Mouse (Mus musculus) cerebellum, postnatal 36 days (tissue): ENCODE data around the gene Usp53.

Experiments used
- DNase-seq, 2 experiments: peaks; one replicate each; pipeline ENCODE4 v3.0.0; 2021 to 2022; ENCODE audit warnings: mixed read lengths in 2 of 2

The Usp53 gene

DNA sequence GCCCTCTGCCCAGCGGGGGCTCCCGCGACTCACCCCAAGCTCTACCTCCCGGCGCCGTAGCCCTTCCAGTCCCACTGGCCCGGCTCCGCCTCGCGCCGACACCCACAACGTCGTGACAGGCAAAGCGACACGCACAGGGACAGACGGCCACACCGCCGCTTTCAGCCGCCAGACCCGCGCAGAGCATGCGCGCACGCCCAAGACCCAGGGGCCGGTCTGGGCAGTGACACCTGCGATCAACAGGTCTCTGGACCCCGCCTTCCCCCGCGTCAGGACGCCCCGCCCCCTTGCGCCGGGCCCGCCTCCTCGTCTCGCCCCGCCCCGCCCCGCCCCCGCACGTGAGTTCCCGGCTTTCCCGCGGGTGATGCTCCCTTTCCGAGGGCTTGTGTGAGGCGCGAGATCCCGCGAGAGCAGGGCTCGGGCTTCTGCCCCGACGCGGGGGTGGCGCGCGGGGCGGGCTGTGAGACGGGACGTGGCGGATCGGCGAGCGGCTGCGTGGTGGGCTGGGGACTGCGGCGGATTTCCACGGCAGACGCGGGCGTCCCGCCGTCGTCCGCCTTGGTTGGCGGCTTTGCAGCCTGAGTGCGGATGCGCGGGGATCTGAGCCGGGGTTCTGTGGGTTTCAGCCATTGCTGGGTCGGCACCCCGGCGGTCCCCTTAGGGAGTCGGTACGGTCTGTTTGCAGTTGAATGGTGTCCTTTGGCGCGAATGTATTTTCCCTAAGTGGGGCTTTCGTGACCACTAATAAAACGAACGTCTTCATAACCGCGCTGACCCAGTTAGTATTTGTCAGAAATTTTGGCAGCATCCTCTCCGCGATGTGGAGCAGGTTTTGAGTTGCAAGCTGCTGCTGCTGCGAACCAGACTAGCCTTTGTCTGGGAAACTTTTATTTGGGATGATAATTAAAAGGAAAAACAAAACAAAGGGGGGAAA is at the start of gene Usp53:
Usp53 (minus strand) TSS at position 262 of the 934 bp plus-strand sequence.
- DNase-seq, result peak; percentile 95 to 98

DNA sequence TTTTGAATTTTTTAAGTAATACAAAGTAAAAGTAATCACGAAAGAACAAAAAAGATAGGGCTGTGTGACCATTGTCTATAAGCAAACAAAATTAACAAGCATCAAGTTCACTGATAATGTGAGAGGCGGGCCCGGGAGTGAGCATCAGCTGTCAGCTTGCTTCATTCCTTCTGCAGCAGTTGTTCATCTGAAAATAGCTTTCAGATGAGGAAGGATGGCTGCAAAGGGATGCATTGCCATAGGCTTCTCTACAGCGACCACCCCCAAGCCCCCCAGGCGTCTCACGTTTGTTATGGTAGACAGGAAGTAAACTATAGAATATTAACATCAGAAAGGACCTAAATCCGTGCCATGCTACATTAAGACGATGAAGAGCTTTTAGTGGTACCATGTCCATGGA is 49.5 kb upstream of the Usp53 start:
- no peak for DNase-seq

DNA sequence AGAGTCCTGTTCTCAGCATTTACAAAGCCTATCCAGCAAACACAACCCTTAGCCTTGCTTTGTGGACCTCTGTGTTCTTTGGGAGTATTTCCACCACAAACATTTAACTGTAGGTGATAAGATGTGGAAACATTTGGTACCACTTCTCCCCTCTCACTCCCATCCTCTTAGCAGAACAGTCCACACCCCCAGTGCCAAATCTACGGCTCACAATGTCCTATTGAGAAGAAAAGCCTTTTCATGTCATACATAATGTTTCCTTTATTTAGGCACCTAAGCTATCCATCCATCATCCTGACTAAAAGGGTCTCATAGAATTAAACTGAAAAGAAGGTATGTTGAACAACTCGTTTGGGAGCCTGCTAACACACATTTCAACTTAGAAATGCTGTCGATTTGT is 41.3 kb upstream of the Usp53 start:
- no peak for DNase-seq

DNA sequence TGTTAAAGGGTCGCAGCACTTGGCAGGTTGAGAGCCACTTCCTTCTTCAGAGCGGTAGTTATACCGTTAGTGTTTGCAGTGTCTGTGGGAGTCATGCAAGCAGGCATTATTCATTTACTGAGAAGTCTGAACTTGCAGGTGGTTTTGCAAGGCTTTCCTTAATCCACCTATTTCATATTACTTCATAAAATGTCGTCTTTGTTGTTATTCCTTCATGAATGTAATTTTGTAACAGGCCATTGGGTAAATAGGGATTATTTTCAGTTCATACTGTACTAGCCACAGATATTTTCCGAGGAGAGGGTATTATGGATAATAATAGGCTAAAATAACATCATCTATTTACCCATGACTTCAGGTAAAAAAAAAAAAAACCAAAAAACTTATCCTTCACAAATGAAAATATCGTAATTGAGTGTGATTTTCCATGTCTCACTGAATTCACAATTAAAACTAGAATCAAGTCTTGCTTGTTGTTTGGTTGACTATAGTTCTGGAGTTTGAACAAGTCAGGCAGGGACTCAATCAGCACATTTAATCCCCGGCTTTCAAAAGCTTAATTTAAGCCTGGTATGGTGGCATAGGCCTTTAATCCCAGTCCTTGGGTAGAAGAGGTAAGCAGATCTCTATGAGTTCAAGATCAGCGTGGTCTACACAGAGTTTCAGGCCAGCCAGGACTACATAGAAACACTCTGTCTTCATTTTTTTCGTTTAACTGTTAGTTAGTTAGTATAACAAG is 40.4 kb upstream of the Usp53 start:
- DNase-seq, result no peak

DNA sequence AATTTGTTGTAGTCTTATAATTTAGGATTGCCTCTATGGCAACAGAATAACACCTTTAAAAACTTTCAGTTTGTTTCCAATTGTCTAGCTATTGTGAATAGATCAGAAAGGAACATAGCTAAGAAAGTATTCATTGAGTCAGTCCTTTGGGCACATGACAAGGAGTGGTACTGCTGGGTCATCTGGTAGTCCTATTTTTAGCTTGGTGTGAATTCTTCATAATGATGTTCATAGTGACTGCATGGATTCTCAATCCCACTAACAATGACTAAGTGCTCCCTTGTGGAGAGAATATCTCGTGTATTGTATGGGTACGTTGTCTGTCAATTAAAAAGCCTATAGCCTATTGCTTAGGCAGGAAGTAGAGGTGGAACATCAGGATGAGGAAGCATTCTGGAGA is 34.5 kb upstream of the Usp53 start:
- DNase-seq, result no peak

DNA sequence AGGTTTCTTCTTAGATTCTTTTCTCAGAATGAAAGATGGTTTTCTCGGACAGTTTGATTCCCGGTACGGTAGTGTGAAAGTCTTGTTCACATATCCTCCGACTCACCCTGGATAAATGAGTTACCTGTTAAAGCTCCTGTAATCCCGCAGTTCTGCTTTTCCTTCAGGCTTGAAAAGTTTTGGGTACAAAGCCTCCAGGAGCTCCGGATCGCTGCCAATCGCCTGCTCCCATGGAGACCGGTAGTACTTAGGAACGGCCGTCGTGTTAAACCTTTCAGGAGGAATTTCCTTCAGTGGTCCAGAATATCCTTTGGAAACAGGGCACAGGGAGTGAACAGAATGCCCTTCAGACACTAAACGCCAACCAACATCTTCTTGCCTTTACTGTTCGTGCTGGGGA is 29.2 kb upstream of the Usp53 start:
- no peak for DNase-seq

DNA sequence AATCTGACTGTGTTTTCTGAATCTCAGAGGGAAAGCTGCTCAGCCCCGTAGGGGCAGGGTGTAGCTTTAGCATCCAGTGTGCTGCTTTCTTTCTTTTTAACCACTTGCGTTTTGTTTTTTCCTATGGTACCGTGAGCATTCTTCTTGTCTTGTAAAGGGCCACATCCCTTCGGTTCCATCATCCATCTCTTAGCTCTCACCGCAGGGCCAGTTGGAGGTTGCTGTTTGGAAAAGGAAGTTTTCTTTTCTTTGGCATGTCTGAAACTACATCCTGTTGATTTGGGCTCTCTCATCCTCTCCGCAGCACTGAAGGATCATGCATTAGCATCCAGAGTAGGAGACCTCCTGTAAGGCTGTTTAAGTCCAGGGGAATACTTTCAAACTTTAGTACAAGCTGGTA is 25.1 kb upstream of the Usp53 start:
- no peak for DNase-seq

DNA sequence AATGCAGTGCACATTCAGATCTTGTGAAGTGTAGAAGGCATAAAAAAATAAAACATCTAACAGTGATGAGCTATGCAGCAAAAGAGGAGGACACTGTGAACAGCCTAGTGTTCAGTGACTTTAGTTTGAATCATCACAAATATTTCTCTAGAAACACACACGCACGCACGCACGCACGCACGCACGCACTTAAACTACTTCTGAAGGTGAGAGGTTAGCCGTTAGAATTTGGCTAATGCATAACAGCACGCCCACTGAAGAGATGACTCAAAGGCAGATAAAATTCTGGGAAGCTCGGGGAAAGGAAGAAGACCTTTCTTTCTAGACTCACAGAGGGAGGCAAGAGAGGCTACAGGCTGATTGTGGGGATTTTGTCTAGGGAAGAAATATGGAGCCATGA is 23.1 kb upstream of the Usp53 start:
- no peak for DNase-seq

DNA sequence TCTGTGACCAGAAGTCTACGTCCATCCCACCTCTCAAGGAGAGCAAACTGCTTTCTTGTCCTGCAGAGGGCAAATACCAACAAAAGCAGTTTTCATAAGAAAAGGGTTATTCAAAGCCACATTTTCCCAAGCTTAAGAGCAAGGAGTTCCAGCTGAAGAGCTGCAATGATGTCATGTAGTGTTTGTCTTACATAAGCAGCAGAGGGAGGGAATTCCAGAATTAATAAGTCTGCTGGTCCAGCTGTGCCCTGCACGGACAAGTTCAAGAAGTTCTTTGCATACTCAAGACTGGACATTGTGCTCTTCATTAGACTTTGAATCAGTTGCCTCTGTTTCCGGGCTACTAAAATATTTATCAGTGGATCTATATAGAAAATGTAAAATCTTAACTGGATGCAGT is 16.7 kb upstream of the Usp53 start:
- no peak for DNase-seq

DNA sequence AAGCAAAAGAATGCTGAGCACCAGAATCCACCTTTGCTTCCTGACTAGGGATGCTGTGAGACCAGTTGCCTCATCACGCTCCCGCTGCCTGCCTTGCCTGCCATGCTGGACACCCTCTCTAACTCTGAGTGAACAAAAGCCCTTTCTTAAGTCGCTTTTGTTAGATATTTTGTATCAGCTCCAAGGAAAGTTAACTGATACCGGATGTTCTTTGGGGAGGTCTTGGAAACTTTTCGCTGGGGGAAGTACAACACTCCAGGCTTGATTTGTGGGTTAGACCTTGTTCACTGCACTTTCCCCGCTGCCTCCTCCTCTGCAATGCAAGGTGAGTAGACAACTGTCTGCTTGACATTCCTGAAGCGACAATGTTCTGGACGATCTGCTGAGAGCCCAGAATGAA is 14.2 kb upstream of the Usp53 start:
- DNase-seq, result no peak

DNA sequence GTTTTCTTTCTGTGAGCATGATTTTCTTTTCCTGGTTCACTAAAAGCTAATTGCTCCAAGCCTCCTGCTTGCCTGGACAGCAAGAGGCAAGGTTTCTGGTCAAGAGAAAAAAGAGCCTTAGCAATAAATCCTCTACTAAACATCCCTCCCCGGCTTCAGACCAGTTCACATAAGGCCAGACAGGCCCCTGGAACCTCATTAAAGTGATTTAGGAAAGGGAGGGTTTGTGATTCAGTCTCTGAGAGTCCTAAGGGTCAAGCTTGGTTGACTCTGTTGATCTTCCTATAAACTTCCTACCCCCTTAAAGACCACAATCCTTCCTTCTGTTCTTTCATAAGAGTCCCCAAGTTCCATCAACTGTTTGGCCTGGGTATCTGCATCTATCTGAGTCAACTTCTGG is 12.7 kb upstream of the Usp53 start:
- no peak for DNase-seq

DNA sequence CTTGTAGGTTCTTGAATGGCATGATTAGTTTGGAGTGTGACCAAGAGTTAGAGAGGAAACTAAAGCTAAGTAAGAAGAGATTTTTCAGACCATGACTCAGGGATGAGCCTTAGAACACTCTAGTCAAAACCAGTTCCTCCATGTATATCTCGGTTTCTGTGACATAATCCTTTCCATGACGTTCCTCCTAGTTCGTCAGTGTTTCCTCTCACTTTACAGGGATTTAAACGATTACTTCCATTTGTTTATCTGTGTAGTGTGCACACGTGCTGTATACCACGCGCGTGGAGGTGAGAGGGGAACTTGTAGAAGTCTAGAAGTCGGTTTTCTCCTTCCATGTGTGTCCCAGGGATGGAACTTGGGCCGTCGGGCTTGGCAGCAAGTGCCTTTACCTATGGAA is 2.6 kb upstream of the Usp53 start:
- no peak for DNase-seq

DNA sequence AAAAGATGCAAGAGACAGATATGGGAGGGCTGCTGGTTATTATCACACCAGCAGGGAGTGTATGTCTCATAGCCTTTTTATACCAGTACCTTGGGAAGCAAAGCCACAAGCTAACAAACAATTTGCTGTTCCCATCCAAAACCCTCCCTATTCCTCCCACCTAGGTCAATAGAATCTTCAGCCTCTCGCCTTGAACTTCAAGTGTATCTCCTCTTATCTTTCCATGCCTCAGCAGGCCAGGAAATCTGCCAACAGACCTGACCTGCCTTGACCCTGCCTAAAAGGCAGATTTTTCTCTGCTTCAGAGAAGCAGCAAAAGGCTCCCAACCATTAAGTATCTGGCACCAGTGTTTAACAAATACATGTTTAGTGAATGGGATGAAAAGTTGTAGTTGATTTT is 2.1 kb upstream of the Usp53 start:
- DNase-seq, result no peak

DNA sequence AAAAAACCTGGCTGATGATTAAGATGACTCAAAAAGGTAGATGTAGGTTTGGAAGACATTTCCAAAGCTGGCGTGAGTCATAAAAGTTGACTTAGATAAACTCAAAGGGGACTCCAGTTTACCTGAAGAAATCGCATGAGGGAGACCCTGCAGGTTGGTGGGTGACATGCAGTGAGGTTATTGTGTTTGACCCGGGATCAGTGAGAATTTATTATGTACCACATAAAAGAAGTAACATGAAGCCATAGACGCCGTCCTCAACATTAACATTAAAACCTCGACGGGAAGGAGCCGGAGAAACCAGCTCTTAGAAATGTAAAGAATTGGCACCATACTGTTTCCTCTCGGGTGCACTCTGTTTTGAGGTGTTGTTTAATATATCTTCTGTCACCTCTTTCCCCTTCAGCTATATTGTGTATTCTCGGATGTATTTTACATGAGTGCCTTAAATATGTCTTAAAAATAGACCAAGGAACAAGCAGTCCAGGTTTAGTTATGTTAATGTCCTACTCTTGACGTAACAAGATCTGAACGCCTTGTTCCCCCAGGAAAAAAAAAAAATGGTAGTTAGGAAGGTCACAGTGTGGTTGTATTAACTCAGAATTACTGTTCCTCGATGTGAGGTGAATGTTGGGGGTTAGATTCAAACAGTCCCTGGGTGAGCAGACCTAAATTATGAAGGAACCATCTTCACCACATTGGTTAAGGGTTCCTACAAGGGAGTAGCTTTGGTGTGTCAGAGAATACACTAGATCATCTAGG is 1.1 kb upstream of the Usp53 start:
- no peak for DNase-seq

DNA sequence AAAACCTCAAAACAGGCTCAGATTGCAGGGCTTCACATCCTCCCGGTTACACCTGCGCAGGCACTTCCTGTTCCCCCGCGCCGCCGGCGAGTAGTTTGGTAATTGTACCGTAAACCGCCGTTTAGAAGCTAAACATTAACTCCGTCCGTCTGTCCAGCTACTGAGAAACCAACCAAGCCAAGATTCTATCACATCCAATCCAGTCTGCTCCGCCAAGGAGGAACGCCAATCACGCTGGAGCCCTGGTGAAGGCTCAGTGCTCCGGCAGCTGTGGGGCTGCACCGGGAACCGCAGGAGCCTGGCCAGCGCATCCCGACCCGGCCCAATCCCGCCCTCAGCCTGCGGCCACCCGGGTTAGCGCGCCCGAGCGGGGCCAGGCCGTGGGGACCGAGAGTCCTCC is 461 bp downstream of the Usp53 start:
- no peak for DNase-seq

DNA sequence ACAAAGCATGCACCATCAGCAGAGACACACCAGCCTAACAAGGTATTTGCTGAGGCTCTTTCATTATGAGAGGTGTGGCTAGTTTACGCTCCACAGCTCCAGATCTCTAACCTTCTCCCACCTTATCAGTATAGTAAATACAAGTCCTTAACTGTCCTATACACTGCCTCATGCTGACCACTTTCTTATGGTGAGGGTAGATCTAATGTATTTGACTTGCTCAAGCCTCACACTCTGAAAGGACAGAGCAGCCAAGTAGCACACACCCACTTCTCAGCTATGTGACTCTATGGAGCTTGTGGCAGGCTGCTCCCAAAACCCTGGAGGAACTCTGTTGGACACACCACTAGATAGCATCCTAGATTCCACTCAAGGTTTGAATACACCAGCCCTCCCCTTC is 8.3 kb downstream of the Usp53 start:
- DNase-seq, result no peak

DNA sequence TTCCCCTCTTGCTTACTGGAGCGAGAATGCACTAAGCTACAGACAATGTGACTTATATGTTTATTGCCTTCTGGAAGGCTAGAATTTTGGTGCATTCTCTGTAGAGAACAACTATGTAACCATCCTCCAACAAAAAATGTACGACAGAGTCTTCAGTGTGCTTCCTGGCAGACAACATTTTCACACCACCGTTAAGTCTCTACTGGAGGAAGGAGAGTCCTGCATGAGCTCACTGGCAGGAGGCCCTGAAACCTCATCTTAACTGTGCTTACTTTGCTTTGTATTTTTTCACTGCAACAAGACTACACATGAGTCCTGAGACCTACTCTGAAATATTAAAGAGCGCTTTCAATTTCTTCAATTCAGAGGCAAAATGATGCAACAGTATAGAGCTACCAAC is 8.9 kb downstream of the Usp53 start:
- no peak for DNase-seq

DNA sequence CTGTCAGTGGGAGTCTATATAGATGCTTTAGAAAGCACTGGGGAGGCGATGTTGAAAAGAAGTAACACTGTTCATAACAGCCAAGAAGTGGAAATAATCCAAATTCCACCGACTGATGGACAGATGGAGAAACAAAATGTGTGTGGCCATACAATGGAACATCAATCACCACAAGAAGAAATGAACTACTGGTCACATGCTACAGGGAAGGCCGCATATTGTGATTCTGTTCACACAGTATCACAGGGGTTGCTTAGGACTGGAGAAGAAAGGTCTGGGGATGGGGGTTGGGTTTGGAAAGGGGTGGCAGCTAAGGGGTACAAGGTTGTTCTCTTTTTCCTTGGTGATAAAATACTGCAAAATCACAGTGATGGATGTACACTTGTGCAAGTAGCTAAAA is 9.5 kb downstream of the Usp53 start:
- DNase-seq, result no peak

DNA sequence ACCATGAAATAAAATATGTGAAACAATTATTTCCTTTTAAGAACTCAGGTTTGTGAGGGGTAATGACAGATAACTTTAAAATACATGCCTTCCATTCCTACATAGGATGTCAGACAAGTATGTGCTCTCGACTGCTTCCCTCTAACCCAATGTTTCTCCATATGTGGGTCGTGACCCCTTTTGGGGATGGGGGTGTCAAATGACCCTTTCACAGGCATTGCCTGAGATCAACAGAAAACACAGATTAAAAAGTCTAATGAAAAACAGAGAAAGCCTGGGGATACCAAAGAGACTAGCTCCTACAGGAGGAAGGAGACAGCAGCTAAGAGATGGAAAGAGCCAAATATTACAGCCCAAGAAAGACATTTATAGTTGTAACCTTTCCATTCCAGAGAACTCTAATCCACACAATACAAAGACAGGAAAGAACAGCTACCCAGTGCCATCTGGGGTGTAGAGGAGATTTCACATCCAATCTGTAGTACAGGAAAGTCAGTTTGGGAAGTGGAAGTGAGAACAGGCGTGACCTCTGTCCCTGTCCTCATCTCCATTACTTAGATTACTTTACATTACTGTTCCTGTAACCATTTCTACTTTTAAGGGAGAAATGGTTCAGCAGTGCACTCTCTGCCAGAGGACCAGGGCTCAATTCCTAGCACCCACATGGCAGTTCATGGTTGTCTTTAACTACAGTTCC is 12.0 kb downstream of the Usp53 start:
- no peak for DNase-seq

DNA sequence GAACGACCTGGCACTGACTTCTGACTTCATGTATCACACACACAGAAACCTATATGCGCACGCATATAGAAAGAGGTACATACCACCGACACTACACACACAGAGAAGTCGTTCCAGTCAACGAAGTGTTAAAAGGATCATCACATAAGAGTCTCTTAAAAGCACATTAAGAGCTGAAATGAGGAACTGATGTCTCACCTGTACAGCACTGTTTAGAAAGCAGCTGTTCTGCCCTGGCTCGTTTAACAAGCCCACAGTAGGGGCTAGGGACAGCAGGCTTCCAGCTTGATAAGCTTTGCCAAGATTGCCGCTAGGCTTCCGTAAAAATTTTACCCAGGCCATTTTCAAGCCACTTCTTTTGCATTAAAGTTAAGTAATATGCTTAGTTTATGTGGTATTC is 15.9 kb downstream of the Usp53 start:
- DNase-seq, result no peak

DNA sequence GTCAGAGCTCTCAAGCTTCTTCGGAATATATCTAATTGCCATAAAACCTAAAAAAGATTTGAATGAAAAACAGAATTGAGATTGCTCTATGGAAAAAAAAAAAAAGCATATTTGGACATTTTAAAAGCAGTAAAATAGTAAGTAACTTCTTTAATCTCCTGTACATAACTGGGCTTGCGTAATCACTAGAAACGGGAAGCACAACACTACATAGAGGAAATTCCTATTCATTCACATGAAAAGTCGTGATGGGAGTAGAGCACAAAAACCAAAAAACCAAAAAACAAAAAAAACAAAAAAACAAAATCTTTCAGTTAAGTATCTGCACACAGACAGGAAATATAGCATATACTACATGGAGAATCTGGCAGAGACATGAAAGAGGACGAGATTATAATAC is 20.0 kb downstream of the Usp53 start:
- DNase-seq, result no peak

DNA sequence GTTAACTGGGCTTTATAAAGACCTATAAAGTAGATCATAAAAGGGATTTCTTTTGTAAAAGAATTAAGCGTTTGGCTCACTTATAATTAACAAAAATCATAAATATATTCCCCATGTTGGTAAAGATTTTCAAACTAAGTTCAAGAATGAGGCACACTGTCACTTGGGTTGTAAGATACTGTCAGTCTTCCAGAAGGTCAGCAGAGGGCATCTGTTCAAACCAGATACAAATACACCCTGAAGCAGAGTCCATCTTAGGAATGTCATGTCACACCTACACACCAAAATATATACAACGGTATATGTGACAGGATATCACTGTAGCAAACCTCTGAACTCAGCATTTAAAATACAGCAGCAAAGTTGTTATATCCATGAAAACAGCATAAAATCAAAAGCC is 34.2 kb downstream of the Usp53 start:
- no peak for DNase-seq

DNA sequence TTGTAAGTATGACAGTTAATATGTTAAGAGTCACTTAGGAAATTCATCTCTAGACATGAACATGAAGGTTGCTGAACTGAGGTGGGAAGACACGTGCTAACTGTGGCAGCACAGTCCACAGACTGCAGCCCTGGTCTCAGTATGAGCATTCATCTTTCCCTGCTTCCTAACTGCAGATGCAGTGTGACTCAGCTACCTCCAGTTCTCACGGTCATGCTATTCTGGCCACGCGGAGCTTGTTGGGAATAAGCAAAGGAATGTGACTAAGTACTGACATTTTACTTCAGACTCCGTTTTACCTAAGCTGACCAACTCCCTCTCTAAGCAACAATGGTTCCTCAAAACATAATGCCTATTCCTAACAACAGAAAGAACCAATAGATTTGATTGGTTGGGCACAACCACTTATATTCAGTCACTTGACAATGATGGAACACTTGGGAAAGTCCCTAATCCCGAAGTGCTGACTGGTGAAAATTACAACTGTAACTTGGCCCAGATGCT is 40.9 kb downstream of the Usp53 start:
- no peak for DNase-seq
